Mouse (Mus musculus) urinary bladder, adult 18-20 months (tissue): ENCODE measurements around the gene Gm49395.

Source experiments
- DNase-seq, 2 experiments: peaks; one replicate each; pipeline ENCODE4 v3.0.0; 2022; ENCODE audit warnings: low spot score in 2 of 2, mixed read lengths in 2 of 2

Gm49395 gene

GRCm38 (mm10) chr13:115099381-115099780, 2.3 kb downstream of the Gm49395 start:
- no peak for DNase-seq

DNA sequence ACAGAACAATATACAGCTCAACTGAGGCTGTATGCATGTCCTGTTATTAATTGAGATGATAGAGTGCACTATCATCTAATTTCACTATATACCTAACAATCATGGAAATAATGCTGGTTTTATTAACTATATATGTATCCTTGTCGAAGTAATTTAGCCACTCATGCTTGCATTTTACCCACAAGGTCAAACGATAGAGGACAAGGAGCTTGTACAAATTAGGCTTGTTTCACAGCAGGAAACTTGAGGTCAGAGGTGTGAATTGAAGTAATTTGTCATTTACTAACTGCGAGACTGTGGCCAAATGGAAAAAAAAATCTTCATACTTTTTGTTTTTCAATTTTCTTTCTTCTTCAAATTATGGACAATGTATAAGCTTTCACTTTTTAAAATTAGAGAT, 3.5 kb downstream of the Gm49395 start:
- no peak for DNase-seq

DNA sequence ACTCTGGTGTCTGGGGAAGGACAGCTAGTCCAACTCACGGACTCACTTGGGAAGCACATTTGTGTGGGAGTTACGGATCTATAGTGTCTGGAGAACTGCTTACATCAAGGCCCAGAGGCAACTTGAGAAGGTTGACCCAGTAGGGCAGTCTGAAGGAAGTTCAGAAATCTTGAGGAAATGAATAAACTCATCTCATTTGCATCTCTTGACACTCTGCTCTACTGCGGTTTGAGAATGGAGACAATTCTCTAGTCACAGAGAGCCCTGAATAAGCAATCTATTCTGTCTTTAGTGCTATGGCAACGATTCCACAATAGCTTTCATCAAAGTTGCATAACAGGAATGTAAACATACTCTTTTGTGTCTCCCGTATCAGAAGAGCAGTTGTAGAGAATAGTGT, 4.8 kb downstream of the Gm49395 start:
- no peak for DNase-seq

DNA sequence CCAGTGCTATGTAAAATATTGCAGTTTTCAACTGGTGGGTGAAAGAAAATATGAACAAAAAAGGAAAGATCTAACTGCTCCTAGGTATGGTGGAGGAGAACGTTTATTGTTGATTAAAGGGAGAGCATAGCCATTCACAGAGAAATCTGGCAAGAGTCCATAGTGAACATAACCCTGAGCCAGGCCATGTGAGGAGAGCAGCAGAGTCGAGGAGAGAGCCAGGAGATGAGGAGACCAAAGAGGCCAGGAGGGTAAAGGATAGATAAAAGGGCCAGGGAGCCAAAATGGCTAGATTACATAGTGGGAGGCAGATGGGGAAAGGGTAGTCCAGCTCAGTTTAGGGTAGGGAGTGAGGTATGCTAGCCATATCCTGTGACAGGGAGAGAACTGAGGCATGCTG, 5.5 kb downstream of the Gm49395 start:
- no peak for DNase-seq

DNA sequence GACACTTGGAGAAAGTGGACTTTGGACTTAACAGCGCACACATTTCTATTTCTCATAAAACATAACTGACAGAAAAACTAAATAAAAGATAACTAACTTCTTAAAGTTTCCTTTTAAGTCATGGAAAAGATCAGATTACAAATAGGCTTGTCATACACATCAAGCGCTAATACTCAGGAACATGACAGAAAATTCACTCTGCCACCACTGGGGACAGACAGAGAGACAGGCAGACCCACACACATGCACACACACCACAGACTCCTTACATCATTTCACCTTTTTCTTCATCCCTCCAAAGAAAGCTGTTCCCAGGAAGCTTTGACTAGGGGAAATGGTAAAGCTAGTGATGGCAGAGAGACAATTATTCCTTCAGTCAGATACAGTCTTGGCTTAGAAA, 6.3 kb downstream of the Gm49395 start:
- DNase-seq: no peak

DNA sequence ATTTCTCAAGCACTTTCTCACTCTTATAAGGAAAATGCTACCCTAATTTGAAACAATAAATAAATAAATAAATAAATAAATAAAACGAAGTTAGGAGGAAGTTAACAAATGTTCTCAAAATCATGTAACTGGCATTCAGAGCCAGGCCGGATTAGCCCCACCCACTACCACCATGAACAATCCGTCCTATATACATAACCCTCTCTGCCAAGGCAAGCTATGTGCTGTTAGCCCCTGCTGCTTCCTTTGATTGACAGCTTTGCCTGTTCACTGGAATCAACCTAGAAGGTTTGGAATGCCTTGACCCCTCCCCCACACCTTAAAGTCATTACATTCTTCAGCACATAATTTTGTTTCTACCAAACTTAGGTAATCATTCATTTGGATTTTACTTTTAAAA, 10.2 kb downstream of the Gm49395 start:
- no peak for DNase-seq

DNA sequence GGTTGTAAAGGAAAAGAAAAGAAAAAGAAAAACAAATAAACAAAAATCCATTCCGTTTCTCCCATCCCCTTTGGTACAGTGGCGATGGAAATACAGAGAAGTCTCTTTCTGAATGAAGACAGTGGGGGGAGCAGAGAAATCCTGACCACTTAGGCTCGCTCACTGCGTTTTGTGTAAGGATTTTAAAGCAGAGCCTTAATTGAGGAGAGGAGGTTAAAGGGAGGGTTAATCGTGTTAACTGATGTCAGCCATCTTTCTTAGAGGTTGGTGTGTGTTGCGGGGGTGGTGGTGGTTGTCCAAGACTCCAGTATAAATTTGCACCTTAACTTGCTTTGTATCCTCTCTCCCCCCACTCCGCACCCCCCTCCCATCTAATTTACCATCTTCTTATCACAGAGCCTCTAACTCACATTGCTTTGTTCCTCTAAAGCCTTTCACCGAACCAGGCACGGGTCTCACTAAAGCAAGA, 10.7 kb downstream of the Gm49395 start:
- DNase-seq: no peak

DNA sequence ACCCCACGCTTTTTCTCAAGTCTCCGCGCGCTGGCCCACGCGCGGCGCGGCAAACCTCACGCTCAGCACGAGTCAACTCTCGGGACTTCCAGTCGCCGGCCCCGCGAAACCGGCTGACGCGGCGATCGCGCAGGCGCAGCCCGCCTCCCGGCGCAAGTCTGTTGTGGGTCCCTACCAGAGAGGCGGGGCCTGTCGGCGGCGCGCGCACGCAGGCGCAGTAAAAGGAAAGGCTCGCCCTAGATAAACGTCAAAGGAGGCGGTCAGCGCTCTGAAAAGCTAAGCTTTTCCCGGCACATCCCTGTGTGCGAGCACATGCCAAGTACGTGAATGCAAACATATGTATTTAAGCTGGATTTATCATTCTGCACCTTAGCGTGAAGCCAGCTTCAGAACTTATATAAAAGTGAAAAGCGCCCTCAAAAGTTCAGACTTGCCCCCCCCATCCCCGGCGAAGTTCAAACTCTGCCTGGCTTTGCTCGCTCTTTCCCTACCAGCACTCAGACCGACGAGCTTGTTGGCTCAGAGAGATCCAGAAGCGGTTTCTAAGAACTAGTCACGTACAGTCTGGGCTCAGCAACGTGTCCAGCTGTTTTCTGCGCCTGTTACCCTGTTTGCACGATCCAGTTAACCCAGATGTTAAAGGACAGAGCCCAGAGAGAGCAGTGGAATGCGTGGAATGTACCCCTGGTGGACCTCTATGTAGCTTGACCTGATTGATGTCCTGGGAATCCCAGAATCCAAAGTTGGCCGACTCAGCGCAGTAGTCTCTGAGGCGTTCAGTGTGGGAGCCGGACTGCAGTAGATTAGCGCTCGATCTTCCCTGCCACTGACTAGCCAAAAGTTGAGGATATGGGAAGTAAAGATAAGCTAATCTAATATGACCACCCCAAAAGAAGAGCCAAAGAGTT, 11.4 kb downstream of the Gm49395 start, which contains the start of gene Pelo:
TSS of gene Pelo (minus strand) at position 118 of the 908 bp plus-strand sequence.
- peak; percentile 88 to 94 for DNase-seq

DNA sequence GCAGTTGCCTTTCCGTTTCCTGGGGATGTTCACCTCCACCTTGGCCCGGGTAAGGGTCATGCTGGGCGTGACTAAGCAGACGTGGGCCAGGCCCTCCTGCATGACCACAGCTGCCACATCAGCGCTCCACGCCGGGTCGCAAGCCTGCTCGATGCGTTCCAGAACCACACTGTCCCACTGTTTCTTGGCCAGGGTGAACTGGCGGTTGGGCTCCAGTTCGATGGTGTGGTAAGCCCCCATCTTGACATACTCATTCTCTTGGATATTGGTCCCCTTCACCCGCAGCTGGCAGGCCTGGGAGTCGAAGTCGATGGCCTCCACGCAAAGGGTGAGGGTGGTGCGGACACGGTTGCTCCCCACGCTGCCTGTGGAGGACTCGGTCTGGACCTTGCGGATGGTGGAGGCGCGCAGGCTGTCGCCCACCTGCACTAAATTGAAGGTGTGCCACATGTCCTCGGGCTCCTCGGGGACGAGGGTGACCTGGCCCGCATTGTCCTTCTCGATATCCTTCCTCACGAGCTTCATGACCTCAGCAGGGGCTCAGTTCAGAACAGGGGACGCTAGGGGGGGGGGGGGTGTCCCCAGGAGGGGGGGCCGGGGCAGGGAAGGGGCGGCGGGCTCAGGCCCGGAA, 12.2 kb downstream of the Gm49395 start:
- peak in 1 of 2 experiments; percentile 32 for DNase-seq

DNA sequence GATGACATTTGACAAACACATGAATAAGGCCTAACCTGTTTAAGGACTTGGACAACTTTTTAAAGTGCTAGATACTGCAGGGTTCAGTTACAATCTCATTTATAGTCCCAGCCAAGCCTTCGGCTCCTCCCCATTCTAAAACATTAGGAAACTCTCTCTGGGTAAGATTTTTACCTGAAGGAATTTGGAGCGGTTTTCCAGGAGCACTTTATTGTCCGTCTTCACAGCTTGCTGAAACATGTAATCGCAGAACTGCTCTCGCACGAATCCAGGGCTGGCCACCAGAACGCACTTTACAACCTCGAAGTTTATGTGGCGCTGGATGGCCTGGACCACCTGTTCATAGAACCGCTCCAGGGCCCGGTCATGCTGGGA, 12.7 kb downstream of the Gm49395 start:
- DNase-seq: no peak

GRCm38 (mm10) chr13:115085974-115086373, 15.7 kb downstream of the Gm49395 start:
- no peak for DNase-seq

GRCm38 (mm10) chr13:115082339-115082738, 19.4 kb downstream of the Gm49395 start:
- no peak for DNase-seq

DNA sequence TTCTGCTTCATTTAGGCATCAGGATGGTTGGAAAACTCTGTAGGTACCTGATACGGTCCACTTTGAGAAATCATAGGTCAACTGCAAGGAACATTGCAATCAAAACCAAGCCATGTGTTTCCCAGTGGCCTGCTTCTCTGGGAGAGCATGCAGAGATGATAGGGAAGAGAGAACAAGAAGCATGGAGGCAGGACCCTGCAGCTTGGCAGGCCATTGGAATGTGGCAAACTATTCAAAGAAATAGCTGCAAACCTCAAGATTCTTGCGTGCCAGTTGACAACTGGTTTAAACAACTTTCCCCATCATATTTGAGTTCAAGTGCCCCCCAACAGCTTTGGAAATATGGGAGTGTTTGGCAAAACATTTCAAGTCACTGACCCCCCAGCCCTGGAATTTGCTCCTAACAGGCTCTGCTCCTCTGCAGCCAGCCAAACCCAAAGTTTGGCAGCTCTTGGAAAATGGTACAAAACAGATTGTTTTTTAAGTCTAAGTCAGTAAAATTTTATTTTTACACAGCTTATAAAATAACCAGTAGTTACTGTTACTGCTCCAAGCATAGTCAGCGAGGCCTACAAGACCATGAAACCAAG, 21.6 kb downstream of the Gm49395 start:
- no peak for DNase-seq

DNA sequence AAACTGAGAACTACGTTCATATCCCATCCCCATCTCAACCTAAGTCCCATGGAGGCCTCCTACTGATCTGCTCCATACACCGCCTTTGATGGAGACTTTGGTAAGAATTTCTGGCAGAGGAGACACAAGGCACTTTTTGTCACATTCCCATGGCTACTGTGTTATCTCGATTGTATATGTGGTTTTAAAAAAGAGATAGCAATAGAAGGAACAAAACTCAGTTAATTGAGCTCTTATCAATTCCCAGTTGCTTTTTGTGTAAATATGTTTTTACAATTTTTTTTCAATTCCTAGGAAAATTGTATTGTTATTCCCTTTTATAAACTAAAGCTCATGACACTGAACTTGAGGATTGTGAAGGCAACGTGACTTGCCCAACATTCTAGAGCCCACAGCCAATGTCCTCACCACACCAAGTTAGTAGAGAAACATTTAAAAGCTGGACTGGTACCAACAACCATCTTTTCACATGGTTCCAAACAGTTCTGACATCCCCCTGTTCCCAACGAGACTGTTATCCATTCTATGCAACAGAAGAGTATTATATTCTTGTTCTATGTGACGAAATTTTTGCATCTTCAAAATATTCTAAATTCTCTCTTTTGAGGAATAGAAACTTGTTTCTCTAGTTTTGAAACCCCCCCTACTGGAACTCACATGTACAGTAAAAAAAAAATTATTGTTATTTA, 22.6 kb downstream of the Gm49395 start:
- no peak for DNase-seq

DNA sequence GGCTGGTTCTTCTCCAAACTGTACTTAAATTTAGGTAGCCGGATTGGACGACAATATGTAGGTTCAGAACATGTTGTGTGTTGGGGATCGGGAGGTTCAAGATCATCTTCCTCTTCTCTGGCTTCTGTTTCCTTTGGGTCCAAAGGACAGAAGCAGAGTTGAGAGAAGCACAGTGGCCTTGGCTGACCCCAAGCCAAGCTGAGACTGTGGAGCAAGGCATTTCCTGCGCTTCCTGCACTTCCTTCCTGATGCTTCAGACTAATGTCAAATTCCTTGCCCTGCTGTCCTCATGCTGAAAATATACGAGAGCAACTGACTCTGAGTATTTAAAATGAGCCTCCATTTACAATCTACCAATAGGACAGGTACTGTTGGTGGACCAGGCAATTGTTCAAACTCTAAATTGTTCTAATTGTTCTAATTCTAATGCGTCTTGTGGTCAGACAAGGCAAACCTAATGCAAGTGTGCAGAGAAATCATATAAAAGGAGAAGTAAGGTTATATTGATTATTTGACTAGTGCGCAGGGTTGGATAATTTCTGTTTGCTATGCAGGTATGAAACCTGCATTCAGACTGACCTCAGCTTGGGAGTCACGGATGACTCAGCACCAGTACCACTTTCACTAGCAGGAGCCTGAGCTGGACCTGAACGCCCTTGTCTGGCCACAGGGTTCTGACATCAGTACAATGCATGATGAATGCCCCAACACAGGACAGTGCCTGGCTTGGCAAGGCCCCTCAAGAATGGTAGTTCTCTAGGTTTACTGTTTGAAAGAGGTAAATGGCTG, 24.2 kb downstream of the Gm49395 start:
- no peak for DNase-seq

GRCm38 (mm10) chr13:115072386-115072785, 29.3 kb downstream of the Gm49395 start:
- DNase-seq: no peak

- no peak for DNase-seq
Measured at GRCm38 (mm10) chr13:115071431-115071830, 30.3 kb downstream of the Gm49395 start.

DNA sequence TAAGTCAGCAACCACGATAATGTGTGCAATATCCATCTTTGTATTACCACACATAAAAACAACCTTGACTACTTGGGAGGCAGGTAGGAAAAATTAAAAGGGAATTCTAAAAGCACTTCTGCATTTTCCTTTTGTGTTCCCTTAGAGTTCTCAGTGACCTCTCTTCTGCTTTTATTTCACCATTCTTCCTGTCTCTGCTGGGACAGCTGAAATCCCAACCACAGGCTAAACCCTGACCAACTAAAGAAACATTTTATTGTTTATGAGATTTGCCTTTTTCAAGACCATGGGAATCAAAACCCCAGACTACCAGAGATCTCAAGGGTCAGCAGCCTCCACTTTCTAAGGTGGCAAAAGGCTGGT, 33.8 kb downstream of the Gm49395 start:
- DNase-seq: no peak

DNA sequence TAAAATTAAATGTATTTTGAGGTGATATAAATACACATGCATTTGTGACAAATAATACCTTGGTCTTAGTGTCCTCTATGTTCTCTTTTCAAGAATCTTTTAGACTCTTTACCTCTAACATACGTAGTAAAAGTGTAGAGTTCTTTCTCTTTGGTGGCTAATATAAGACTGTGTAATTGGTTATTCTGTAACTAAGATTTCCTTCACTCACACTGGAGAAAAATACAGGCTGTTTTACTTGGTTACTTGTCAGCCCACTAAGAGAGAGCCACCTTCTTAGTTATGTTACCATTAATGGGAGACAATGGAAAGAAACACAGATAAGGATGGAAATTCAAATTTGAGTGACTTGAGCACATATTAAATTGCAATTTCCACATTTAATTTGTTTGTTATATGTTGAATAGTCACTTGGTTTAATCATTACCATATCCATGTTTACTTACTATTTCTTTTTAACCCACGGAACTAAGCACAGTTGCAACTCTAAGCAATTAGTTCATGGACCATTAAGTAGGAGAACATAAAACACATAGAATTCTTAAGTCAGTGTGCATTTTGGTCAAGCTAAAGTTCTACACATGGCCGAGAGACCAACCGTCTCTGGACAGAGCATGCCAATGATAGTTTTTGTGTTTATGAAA, 34.3 kb downstream of the Gm49395 start:
- no peak for DNase-seq

DNA sequence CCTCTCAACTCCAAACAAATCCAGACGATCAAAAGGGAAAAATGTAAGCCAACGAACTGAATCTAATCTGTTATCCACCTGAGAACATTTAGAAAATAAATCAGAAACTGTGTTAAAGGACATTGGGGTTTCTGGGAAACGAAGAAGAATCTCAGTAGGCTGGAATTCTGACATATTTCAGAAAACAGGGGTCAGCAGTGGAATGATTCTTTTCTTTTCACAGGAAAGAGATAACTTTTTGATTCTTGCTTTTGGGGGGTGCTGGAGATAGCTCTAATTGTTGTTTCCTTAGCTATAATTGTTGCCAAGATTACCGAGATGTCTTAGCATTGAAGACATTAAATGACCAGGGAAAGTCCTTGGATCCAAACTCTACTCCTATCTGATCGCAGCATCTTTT, 44.2 kb downstream of the Gm49395 start:
- no peak for DNase-seq

- no peak for DNase-seq
Measured at GRCm38 (mm10) chr13:115054783-115055182, 46.9 kb downstream of the Gm49395 start.
